Mouse (Mus musculus): ENCODE data around the gene Kctd10.

GRCm38 (mm10) chr5:114370371-114370776 is 9.9 kb downstream of the Kctd10 start:
- TF ChIP-seq CTCF (IDR thresholded peaks at IDR 0.05; ENCODE audit: borderline replicate concordance, extremely low read depth, insufficient read depth, insufficient read length) (no peak), POLR2A (IDR thresholded peaks at IDR 0.05; ENCODE audit: borderline replicate concordance, extremely low read depth, insufficient read depth, insufficient read length, poor library complexity, severe bottlenecking) (no peak)

All from brain, embryonic 14.5 days (tissue).